Mouse (Mus musculus) CD8-positive naive resting alpha-beta T cell, adult 57 days (primary cell): ENCODE results near the gene 2300003K06Rik. TPM values are rescaled to one million over a fixed set of nuclear protein-coding genes. Genes with fewer than 3 reads are reported as not detected.

Experiments
- total RNA-seq: library from RNA; stranded (reverse); gene quantifications from one replicate; pipeline ENCODE4 v1.2.4, GENCODE M21; 2023

2300003K06Rik gene
- not detected for total RNA-seq

GRCm38 (mm10) chr11:99837966-99838365 lies at the start of gene 2300003K06Rik:
Gene 2300003K06Rik, minus strand, starts transcription at chr11:99838066.

GRCm38 (mm10) chr11:99878887-99879286 lies 41.0 kb upstream of the 2300003K06Rik start, which contains the start of gene Gm11567:
Gene Gm11567, plus strand, starts transcription at chr11:99879187.

GRCm38 (mm10) chr11:99873089-99873488 lies 35.2 kb upstream of the 2300003K06Rik start, which contains the start of gene Krtap9-1:
Gene Krtap9-1, plus strand, starts transcription at chr11:99873389.

GRCm38 (mm10) chr11:99864176-99864575 lies 26.3 kb upstream of the 2300003K06Rik start, which contains the start of gene Gm11559:
Gene Gm11559, plus strand, starts transcription at chr11:99864476.

GRCm38 (mm10) chr11:99857617-99858016 lies 19.8 kb upstream of the 2300003K06Rik start, which contains the start of gene Gm11568:
Gene Gm11568, plus strand, starts transcription at chr11:99857917.

GRCm38 (mm10) chr11:99851508-99851907 lies 13.6 kb upstream of the 2300003K06Rik start, which contains the start of gene Krtap4-16:
Gene Krtap4-16, minus strand, starts transcription at chr11:99851608.

GRCm38 (mm10) chr11:99815566-99815965 lies 22.3 kb downstream of the 2300003K06Rik start, which contains the start of gene Gm11564:
Gene Gm11564, minus strand, starts transcription at chr11:99815666.

GRCm38 (mm10) chr11:99809792-99810191 lies 28.1 kb downstream of the 2300003K06Rik start, which contains the start of gene Krtap4-13:
Gene Krtap4-13, minus strand, starts transcription at chr11:99809892.

GRCm38 (mm10) chr11:99804346-99804745 lies 33.5 kb downstream of the 2300003K06Rik start, which contains the start of gene Gm11554:
Gene Gm11554, minus strand, starts transcription at chr11:99804446.

GRCm38 (mm10) chr11:99798832-99799231 lies 39.0 kb downstream of the 2300003K06Rik start, which contains the start of gene Gm11569:
Gene Gm11569, minus strand, starts transcription at chr11:99798932.

GRCm38 (mm10) chr11:99793367-99793766 lies 44.5 kb downstream of the 2300003K06Rik start, which contains the start of gene Gm11596:
Gene Gm11596, minus strand, starts transcription at chr11:99793467.

Other genes with a start within 250 kb of the 2300003K06Rik start
- gene Krtap1-3, start 246.7 kb downstream of the 2300003K06Rik start, total RNA-seq, result not detected
- not detected for gene Krtap9-3, start 240.0 kb downstream of the 2300003K06Rik start, total RNA-seq
- gene Gm11938, start 234.8 kb downstream of the 2300003K06Rik start, total RNA-seq, result not detected
- gene Gm11937, start 227.9 kb downstream of the 2300003K06Rik start, total RNA-seq, result not detected
- not detected for gene Krtap2-4, start 223.2 kb downstream of the 2300003K06Rik start, total RNA-seq
- not detected for gene Gm11562, start 217.6 kb downstream of the 2300003K06Rik start, total RNA-seq
- gene Krtap4-1, start 209.8 kb downstream of the 2300003K06Rik start, total RNA-seq, result not detected
- gene Krtap4-2, start 203.0 kb downstream of the 2300003K06Rik start, total RNA-seq, result not detected
- gene Krtap4-7, start 194.0 kb downstream of the 2300003K06Rik start, total RNA-seq, result not detected
- not detected for gene Gm11555, start 187.8 kb downstream of the 2300003K06Rik start, total RNA-seq
- gene Gm11563, start 179.1 kb downstream of the 2300003K06Rik start, total RNA-seq, result not detected
- not detected for gene Krtap4-6, start 172.1 kb downstream of the 2300003K06Rik start, total RNA-seq
- not detected for gene Gm14190, start 147.3 kb downstream of the 2300003K06Rik start, total RNA-seq
- gene Gm14180, start 103.8 kb downstream of the 2300003K06Rik start, total RNA-seq, result not detected
- gene Gm11595, start 65.2 kb downstream of the 2300003K06Rik start, total RNA-seq, result not detected
- gene Krtap4-8, start 57.4 kb downstream of the 2300003K06Rik start, total RNA-seq, result not detected
- not detected for gene Krtap4-9, start 52.9 kb downstream of the 2300003K06Rik start, total RNA-seq
- not detected for gene Gm11596, start 44.6 kb downstream of the 2300003K06Rik start, total RNA-seq
- not detected for gene Gm11569, start 39.1 kb downstream of the 2300003K06Rik start, total RNA-seq
- gene Gm11554, start 33.6 kb downstream of the 2300003K06Rik start, total RNA-seq, result not detected
- gene Krtap4-13, start 28.2 kb downstream of the 2300003K06Rik start, total RNA-seq, result not detected
- not detected for gene Gm11564, start 22.4 kb downstream of the 2300003K06Rik start, total RNA-seq
- gene Krtap4-16, start 13.5 kb upstream of the 2300003K06Rik start, total RNA-seq, result not detected
- gene Gm11568, start 19.9 kb upstream of the 2300003K06Rik start, total RNA-seq, result not detected
- not detected for gene Gm11559, start 26.4 kb upstream of the 2300003K06Rik start, total RNA-seq
- gene Krtap9-1, start 35.3 kb upstream of the 2300003K06Rik start, total RNA-seq, result not detected
- gene Gm11567, start 41.1 kb upstream of the 2300003K06Rik start, total RNA-seq, result not detected
- gene Krtap31-1, start 69.9 kb upstream of the 2300003K06Rik start, total RNA-seq, result not detected
- gene Gm11565, start 76.7 kb upstream of the 2300003K06Rik start, total RNA-seq, result not detected
- not detected for gene Krtap31-2, start 98.2 kb upstream of the 2300003K06Rik start, total RNA-seq
- not detected for gene Krtap9-5, start 110.4 kb upstream of the 2300003K06Rik start, total RNA-seq
- gene Krtap29-1, start 141.0 kb upstream of the 2300003K06Rik start, total RNA-seq, result not detected
- not detected for gene Krtap16-1, start 148.5 kb upstream of the 2300003K06Rik start, total RNA-seq
- gene Krtap17-1, start 155.9 kb upstream of the 2300003K06Rik start, total RNA-seq, result not detected
- not detected for gene Krt33a, start 178.1 kb upstream of the 2300003K06Rik start, total RNA-seq
- gene Krt33b, start 191.8 kb upstream of the 2300003K06Rik start, total RNA-seq, result not detected
- gene Krt34, start 203.5 kb upstream of the 2300003K06Rik start, total RNA-seq, result not detected
- gene Krt31, start 212.5 kb upstream of the 2300003K06Rik start, total RNA-seq, result not detected